Mouse (Mus musculus) lung, postnatal 36 days (tissue): ENCODE data around the gene Gm5134.
"Not testable (repeated sequence)": the region's sequence is repeated elsewhere in the genome, so short reads cannot be mapped to it uniquely, and the experiment has no call there.

Experiments used
- DNase-seq: peaks from one replicate; pipeline ENCODE4 v3.0.0; 2022; ENCODE audit warnings: mixed read lengths

Gene Gm5134

GRCm38 (mm10) chr10:75940520-75940919 is 13.8 kb upstream of the Gm5134 start, which contains the start of gene Gm867:
Gene Gm867 (minus strand): TSS chr10:75940672.
- no peak for DNase-seq

- no peak for DNase-seq
Measured at GRCm38 (mm10) chr10:75941042-75941824, 13.1 kb upstream of the Gm5134 start.

GRCm38 (mm10) chr10:75942736-75943477 is 11.4 kb upstream of the Gm5134 start, which contains the start of gene Vpreb3:
Gene Vpreb3 (plus strand): TSS chr10:75943057.
- peak; percentile 54 for DNase-seq

GRCm38 (mm10) chr10:75944066-75944772 is 10.1 kb upstream of the Gm5134 start:
- peak; percentile 60 for DNase-seq

GRCm38 (mm10) chr10:75945213-75945612 is 9.1 kb upstream of the Gm5134 start:
- no peak for DNase-seq

GRCm38 (mm10) chr10:75945896-75946295 is 8.4 kb upstream of the Gm5134 start:
- peak; percentile 87 for DNase-seq

GRCm38 (mm10) chr10:75948079-75948478 is 6.2 kb upstream of the Gm5134 start:
- DNase-seq, result no peak

GRCm38 (mm10) chr10:75949053-75950045 is 5.0 kb upstream of the Gm5134 start:
- no peak for DNase-seq

GRCm38 (mm10) chr10:75950791-75951210 is 3.5 kb upstream of the Gm5134 start:
- no peak for DNase-seq

- peak; percentile 77 for DNase-seq
Measured at GRCm38 (mm10) chr10:75951424-75952050, 2.8 kb upstream of the Gm5134 start.

- no peak for DNase-seq
Measured at GRCm38 (mm10) chr10:75973846-75974245, 19.5 kb downstream of the Gm5134 start.

GRCm38 (mm10) chr10:75975216-75975615 is 20.9 kb downstream of the Gm5134 start:
- peak; percentile 42 for DNase-seq

- no peak for DNase-seq
Measured at GRCm38 (mm10) chr10:75978119-75978834, 24.0 kb downstream of the Gm5134 start.

GRCm38 (mm10) chr10:75978835-75979157 is 24.5 kb downstream of the Gm5134 start:
- no peak for DNase-seq

- no peak for DNase-seq
Measured at GRCm38 (mm10) chr10:75979432-75979831, 25.1 kb downstream of the Gm5134 start.

- no peak for DNase-seq
Measured at GRCm38 (mm10) chr10:75990430-75991042, 36.2 kb downstream of the Gm5134 start.

- DNase-seq, result no peak
Measured at GRCm38 (mm10) chr10:75993616-75994240, 39.4 kb downstream of the Gm5134 start.

- not testable (repeated sequence) for DNase-seq
Measured at GRCm38 (mm10) chr10:75994531-75995210, 40.4 kb downstream of the Gm5134 start.

GRCm38 (mm10) chr10:75995463-75995862 is 41.1 kb downstream of the Gm5134 start:
- DNase-seq, result no peak
